Mouse (Mus musculus): ENCODE results near the gene Ndufa4l2. TPM values are rescaled to one million over a fixed set of nuclear protein-coding genes. Genes with fewer than 3 reads are reported as not detected.

Ndufa4l2 gene
- polyA plus RNA-seq, 1 experiment from 2014 or later, result 17.6 TPM

GRCm38 (mm10) chr10:127522088-127522581, 7.4 kb downstream of the Ndufa4l2 start, which contains the start of gene Shmt2:
Gene Shmt2 (minus strand): TSS chr10:127522444.
- Histone ChIP-seq H3K27ac (ENCODE audit: low read length) (no peak within 1 kb of the TSS), H3K4me1 (replicated peaks; ENCODE audit: control insufficient read depth, insufficient read depth, low read length) (peaks cover 36% of the 10 kb centered on the region), H3K4me3 (replicated peaks; ENCODE audit: low read length) (peak within 1 kb of the TSS; percentile 48), H3K9ac (replicated peaks; ENCODE audit: low read depth, low read length) (peak within 1 kb of the TSS; percentile 39), H3K4me2 (ENCODE audit: low read length) (peak within 1 kb of the TSS; percentile 58), H3K27me3 (replicated peaks; ENCODE audit: control insufficient read depth, insufficient read depth, low read length) (peaks cover 18% of the 10 kb centered on the region), H3K9me3 (ENCODE audit: control insufficient read depth, low read length) (no peaks in the 10 kb centered on the region), H3K36me3 (ENCODE audit: control insufficient read depth, insufficient read depth) (peaks cover 2% of the 10 kb centered on the region; the same call in 1 of the 2 replicates)
- WGBS, result under 1% methylated on average over 21 of the region's 21 CpGs
- peak; percentile 77 for ATAC-seq

GRCm38 (mm10) chr10:127524646-127525255, 10.0 kb downstream of the Ndufa4l2 start:
- Histone ChIP-seq H3K27ac (ENCODE audit: low read length) (no peak overlapping the region), H3K9me3 (ENCODE audit: control insufficient read depth, low read length) (no peaks in the 10 kb centered on the region), H3K36me3 (ENCODE audit: control insufficient read depth, insufficient read depth) (no peaks in the 10 kb centered on the region), H3K4me1 (replicated peaks; ENCODE audit: control insufficient read depth, insufficient read depth, low read length) (peaks cover 46% of the 10 kb centered on the region), H3K4me2 (ENCODE audit: low read length) (no peak overlapping the region), H3K27me3 (replicated peaks; ENCODE audit: control insufficient read depth, insufficient read depth, low read length) (peaks cover 40% of the 10 kb centered on the region), H3K9ac (replicated peaks; ENCODE audit: low read depth, low read length) (no peak overlapping the region), H3K4me3 (replicated peaks; ENCODE audit: low read length) (no peak overlapping the region)
- 2% methylated on average over 22 of the region's 23 CpGs for WGBS
- no peak for ATAC-seq

DNA sequence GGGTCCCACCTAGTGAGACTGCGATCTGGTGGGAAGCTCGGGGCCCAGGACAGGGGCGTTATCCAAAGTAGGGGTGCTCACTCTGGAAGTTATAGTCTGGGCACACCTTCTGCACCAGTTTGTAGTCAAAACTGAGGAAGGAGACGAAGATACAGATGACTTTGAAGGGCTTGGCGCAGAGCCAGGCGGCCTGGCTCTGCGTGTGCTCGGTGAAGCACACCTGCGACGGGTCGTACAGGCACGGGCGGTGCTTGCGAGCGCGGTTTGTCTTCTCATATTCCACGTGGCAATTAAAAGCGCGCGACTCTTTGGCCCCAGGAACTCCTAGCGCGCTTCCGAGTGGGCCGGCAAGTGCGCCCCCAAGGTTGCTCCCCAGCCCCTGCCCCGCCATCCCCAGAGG, 11.3 kb downstream of the Ndufa4l2 start:
- Histone ChIP-seq H3K4me2 (ENCODE audit: low read length) (peak overlapping the region; percentile 31), H3K4me1 (replicated peaks; ENCODE audit: control insufficient read depth, insufficient read depth, low read length) (peaks cover 51% of the 10 kb centered on the region), H3K4me3 (replicated peaks; ENCODE audit: low read length) (no peak overlapping the region), H3K9ac (replicated peaks; ENCODE audit: low read depth, low read length) (0 out of 2 replicates have a peak overlapping the region, but pooled peaks have one; percentile 7), H3K36me3 (ENCODE audit: control insufficient read depth, insufficient read depth) (no peaks in the 10 kb centered on the region), H3K9me3 (ENCODE audit: control insufficient read depth, low read length) (no peaks in the 10 kb centered on the region), H3K27me3 (replicated peaks; ENCODE audit: control insufficient read depth, insufficient read depth, low read length) (peaks cover 48% of the 10 kb centered on the region), H3K27ac (ENCODE audit: low read length) (no peak overlapping the region)
- WGBS, result 2% methylated on average over 26 of the region's 26 CpGs
- ATAC-seq, result no peak

- Histone ChIP-seq H3K9me3 (ENCODE audit: control insufficient read depth, low read length) (no peaks in the 10 kb centered on the region), H3K4me1 (replicated peaks; ENCODE audit: control insufficient read depth, insufficient read depth, low read length) (peaks cover 50% of the 10 kb centered on the region), H3K36me3 (ENCODE audit: control insufficient read depth, insufficient read depth) (no peaks in the 10 kb centered on the region), H3K27ac (ENCODE audit: low read length) (no peak overlapping the region), H3K9ac (replicated peaks; ENCODE audit: low read depth, low read length) (peak overlapping the region; percentile 7; the same call in 1 of the 2 replicates), H3K4me2 (ENCODE audit: low read length) (peak overlapping the region; percentile 31), H3K27me3 (replicated peaks; ENCODE audit: control insufficient read depth, insufficient read depth, low read length) (peaks cover 51% of the 10 kb centered on the region), H3K4me3 (replicated peaks; ENCODE audit: low read length) (no peak overlapping the region)
- ATAC-seq, result no peak
- WGBS, result under 1% methylated on average over 26 of the region's 26 CpGs
Observed at GRCm38 (mm10) chr10:127526681-127527080, 11.9 kb downstream of the Ndufa4l2 start.

DNA sequence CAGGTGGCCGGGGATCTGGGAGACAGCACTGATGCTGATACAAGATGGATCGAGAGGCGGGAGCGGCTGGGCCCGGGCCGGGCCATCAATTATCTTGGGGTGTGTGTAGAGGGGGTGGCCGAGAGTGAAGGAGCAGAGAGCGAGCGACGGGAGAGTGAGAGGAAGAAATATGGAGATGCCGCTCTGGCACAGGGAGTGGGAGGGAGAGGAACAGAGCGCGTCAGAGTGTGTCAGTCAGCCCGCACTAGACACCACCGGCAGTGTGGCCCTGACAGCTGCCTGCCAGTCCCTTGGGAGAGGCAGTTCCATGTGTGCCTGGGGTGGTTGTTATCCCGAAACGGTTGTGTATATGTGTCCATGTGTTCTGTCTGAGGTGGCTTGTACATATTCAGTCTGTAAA, 12.7 kb downstream of the Ndufa4l2 start:
- ATAC-seq, result peak; percentile 25; the same call in 1 of the 2 replicates
- H3K27me3 ChIP-seq (replicated peaks; ENCODE audit: control insufficient read depth, insufficient read depth, low read length), result peaks cover 54% of the 10 kb centered on the region
- no peak overlapping the region; the same call in 1 of the 2 replicates for H3K9ac ChIP-seq (replicated peaks; ENCODE audit: low read depth, low read length)
- H3K4me3 ChIP-seq (replicated peaks; ENCODE audit: low read length), result no peak overlapping the region
- H3K9me3 ChIP-seq (ENCODE audit: control insufficient read depth, low read length), result no peaks in the 10 kb centered on the region
- no peak overlapping the region for H3K27ac ChIP-seq (ENCODE audit: low read length)
- H3K36me3 ChIP-seq (ENCODE audit: control insufficient read depth, insufficient read depth), result no peaks in the 10 kb centered on the region
- WGBS, result 6% methylated on average over 17 of the region's 17 CpGs
- H3K4me1 ChIP-seq (replicated peaks; ENCODE audit: control insufficient read depth, insufficient read depth, low read length), result peaks cover 48% of the 10 kb centered on the region
- 0 out of 2 replicates have a peak overlapping the region, but pooled peaks have one; percentile 15 for H3K4me2 ChIP-seq (ENCODE audit: low read length)

- no peak for ATAC-seq
- peaks cover 54% of the 10 kb centered on the region for H3K27me3 ChIP-seq (replicated peaks; ENCODE audit: control insufficient read depth, insufficient read depth, low read length)
- under 1% methylated on average over 19 of the region's 25 CpGs for WGBS
Observed at GRCm38 (mm10) chr10:127530945-127531344, 16.2 kb downstream of the Ndufa4l2 start.

DNA sequence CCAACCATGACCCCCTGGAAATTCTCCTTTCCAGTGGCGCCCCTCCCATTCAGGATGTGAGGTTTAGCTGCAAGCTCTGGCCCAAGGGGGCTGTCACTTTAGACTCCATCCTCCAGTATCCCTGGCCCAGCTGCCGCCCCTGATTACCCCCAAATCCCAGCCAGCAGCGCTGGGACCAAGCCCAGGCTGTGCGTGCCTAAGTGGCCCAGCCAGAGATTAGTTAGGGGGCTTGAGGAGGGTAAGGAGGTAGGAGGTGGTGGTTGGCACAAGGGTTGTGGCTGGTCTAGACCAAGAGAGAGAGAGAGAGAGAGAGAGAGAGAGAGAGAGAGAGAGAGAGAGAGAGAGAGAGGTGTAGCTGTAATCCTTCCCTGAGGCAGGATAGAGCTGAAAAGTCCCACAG, 16.8 kb downstream of the Ndufa4l2 start:
- Histone ChIP-seq H3K36me3 (ENCODE audit: control insufficient read depth, insufficient read depth) (no peaks in the 10 kb centered on the region), H3K27me3 (replicated peaks; ENCODE audit: control insufficient read depth, insufficient read depth, low read length) (peaks cover 50% of the 10 kb centered on the region), H3K4me1 (replicated peaks; ENCODE audit: control insufficient read depth, insufficient read depth, low read length) (peaks cover 52% of the 10 kb centered on the region), H3K27ac (ENCODE audit: low read length) (no peak overlapping the region), H3K9me3 (ENCODE audit: control insufficient read depth, low read length) (no peaks in the 10 kb centered on the region), H3K4me3 (replicated peaks; ENCODE audit: low read length) (peak overlapping the region; percentile 30), H3K4me2 (ENCODE audit: low read length) (peak overlapping the region; percentile 25), H3K9ac (replicated peaks; ENCODE audit: low read depth, low read length) (no peak overlapping the region)
- ATAC-seq, result no peak
- WGBS, result 1% methylated on average over 4 of the region's 4 CpGs

More at GRCm38 (mm10) chr10:127530945-127531344, 16.2 kb downstream of the Ndufa4l2 start:
- peak overlapping the region; percentile 59 for H3K4me2 ChIP-seq (ENCODE audit: low read length)
- no peaks in the 10 kb centered on the region for H3K9me3 ChIP-seq (ENCODE audit: control insufficient read depth, low read length)
- H3K4me3 ChIP-seq (replicated peaks; ENCODE audit: low read length), result peak overlapping the region; percentile 30
- H3K36me3 ChIP-seq (ENCODE audit: control insufficient read depth, insufficient read depth), result no peaks in the 10 kb centered on the region
- no peak overlapping the region for H3K27ac ChIP-seq (ENCODE audit: low read length)
- peak overlapping the region; percentile 16 for H3K9ac ChIP-seq (replicated peaks; ENCODE audit: low read depth, low read length)
- H3K4me1 ChIP-seq (replicated peaks; ENCODE audit: control insufficient read depth, insufficient read depth, low read length), result peaks cover 53% of the 10 kb centered on the region

DNA sequence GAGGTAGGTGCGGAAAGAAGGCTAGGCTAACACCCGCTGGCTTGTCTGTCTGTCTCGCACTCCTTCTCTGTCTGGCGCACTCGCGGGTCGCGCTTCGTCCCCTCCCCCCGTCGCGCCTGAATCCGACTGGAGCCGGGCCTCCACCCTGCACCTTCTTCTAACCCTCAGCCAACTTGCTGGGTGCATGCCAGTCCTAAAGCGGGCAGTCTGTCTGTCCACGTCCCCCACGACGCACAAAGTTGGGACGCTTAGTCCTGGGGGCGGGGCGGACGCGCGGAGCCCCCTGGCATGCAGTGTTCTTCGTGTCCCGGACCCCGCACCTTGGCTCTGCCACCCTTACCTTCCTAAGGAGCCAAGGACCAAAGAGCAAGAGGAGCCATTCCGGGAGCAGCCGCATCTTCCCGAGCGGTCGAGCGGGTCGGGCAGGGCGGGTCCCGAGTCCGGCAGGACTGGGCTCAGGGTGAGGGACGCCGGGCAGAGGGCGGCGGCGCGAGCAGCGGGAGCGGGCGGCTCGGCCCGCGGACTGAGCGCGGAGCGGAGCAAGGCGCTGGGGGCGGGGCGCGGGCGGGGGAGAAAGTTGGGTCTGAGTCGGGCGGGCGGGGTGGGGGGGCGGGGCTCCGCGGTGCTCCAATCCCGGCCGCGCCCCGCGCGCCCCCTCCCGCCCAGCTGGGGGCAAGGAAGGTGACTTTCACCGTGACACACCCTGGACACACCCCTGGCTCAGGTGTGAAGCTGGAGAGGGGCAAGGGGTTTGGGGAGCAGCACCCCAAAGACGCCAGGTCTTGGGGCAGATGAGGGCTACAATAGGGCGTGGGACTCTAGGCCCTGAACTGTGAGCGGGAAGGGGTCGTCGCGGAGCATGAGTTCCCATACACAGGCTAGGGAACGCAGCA, 19.5 kb downstream of the Ndufa4l2 start, which contains the start of gene Nxph4:
Gene Nxph4 (minus strand): TSS at position 524 of the 893 bp plus-strand sequence.
- peaks cover 46% of the 10 kb centered on the region for H3K4me1 ChIP-seq (replicated peaks; ENCODE audit: control insufficient read depth, insufficient read depth, low read length)

More for the DNA sequence above, 19.5 kb downstream of the Ndufa4l2 start, which contains the start of gene Nxph4:
- Histone ChIP-seq H3K4me3 (replicated peaks; ENCODE audit: low read length) (peak within 1 kb of the TSS; percentile 62), H3K9ac (replicated peaks; ENCODE audit: low read depth, low read length) (peak within 1 kb of the TSS; percentile 61), H3K27me3 (replicated peaks; ENCODE audit: control insufficient read depth, insufficient read depth, low read length) (peaks cover 29% of the 10 kb centered on the region), H3K36me3 (ENCODE audit: control insufficient read depth, insufficient read depth) (peaks cover 6% of the 10 kb centered on the region; the same call in 1 of the 2 replicates), H3K27ac (ENCODE audit: low read length) (0 out of 2 replicates have a peak within 1 kb of the TSS, but pooled peaks have one; percentile 26), H3K9me3 (ENCODE audit: control insufficient read depth, low read length) (no peaks in the 10 kb centered on the region), H3K4me2 (ENCODE audit: low read length) (peak within 1 kb of the TSS; percentile 91)
- ATAC-seq, result peak; percentile 11; the same call in 1 of the 2 replicates
- under 1% methylated on average over 68 of the region's 78 CpGs for WGBS
